Mouse (Mus musculus): ENCODE data around the gene Gm20403. TPM values are rescaled to one million over a fixed set of nuclear protein-coding genes. Genes with fewer than 3 reads are reported as not detected.
"Not testable (repeated sequence)": the region's sequence is repeated elsewhere in the genome, so short reads cannot be mapped to it uniquely, and the experiment has no call there.

Gene Gm20403
- polyA plus RNA-seq, 1 experiment from 2014 or later: not detected

DNA sequence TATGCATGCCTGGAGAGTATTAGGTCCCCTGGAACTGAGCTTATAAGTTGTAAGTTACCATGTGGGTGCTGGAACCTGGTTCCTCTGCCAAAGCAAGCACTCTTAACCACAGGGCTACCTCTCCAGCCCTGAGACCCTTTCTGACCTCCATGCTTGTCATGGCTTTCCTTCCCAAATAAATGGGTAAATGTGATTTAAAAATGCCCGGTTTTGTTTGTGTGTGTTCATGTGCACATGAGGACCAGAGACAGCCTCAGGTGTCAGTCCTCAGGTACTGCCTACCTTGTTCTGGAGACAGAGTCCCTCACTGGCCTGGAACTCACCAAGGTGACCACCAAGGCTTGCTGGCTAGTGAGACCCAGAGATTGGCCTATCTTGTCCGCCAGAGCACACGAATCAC, 18.1 kb upstream of the Gm20403 start:
- WGBS: 92% methylated on average over 3 of the region's 3 CpGs
- ATAC-seq (ENCODE audit: low FRiP score): no peak

DNA sequence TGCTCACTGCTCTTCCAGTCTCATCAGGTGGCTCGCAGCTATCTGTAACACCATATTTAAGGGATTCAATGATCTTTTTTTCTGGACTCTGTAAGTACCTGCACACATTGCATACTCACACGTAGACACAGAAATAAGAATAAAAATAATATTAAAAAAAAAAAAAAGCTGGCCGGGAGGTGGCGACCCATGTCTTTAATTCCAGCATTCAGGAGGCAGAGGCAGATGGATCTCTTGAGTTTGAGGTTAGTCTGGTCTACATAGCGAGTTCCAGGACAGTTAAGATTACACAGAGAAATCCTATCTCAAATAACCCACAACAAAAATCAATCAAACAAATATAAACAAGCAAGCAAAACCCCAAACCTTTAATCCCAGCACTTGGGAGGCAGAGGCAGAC, 17.5 kb upstream of the Gm20403 start:
- Histone ChIP-seq H3K4me3 (replicated peaks) (no peak overlapping the region), H3K9ac (replicated peaks) (no peak overlapping the region), H3K27me3 (replicated peaks) (no peaks in the 10 kb centered on the region), H3K27ac (replicated peaks) (no peak overlapping the region), H3K36me3 (no peaks in the 10 kb centered on the region), H3K4me1 (no peaks in the 10 kb centered on the region), H3K9me3 (replicated peaks) (no peaks in the 10 kb centered on the region), H3K4me2 (no peak overlapping the region)
- no peak for ATAC-seq (ENCODE audit: low FRiP score)
- 93% methylated on average over 5 of the region's 5 CpGs for WGBS

More for the DNA sequence above, 18.1 kb upstream of the Gm20403 start:
- Histone ChIP-seq H3K4me2 (no peak overlapping the region), H3K36me3 (no peaks in the 10 kb centered on the region), H3K27ac (replicated peaks) (no peak overlapping the region), H3K9ac (replicated peaks) (no peak overlapping the region), H3K4me1 (no peaks in the 10 kb centered on the region), H3K4me3 (replicated peaks) (no peak overlapping the region), H3K27me3 (replicated peaks) (no peaks in the 10 kb centered on the region), H3K9me3 (replicated peaks) (no peaks in the 10 kb centered on the region)

DNA sequence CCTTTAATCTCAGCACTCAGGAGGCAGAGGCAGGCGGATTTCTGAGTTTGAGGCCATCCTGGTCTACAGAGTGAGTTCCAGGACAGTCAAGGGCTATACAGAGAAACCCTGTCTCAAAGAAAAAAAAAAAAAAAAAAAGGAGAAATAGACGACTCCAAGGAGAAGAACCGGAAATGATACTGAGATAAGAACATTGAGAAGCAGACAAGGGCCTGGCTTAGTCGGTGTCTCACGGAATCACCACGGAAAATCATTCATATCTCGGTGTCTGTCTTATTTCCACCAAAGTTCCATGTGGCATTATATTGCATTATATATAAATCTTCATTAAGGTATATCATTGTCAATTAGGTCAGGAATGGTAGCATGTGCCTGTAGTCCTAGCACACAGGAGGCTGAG, 16.2 kb upstream of the Gm20403 start:
- not testable (repeated sequence) for H3K36me3 ChIP-seq; H3K4me3 ChIP-seq (replicated peaks); H3K4me2 ChIP-seq; ATAC-seq (ENCODE audit: low FRiP score); H3K9me3 ChIP-seq (replicated peaks); H3K4me1 ChIP-seq; H3K27ac ChIP-seq (replicated peaks); H3K9ac ChIP-seq (replicated peaks); H3K27me3 ChIP-seq (replicated peaks)
- WGBS: 90% methylated on average over 7 of the region's 7 CpGs

- Histone ChIP-seq H3K4me2 (no peak overlapping the region), H3K9me3 (replicated peaks) (no peaks in the 10 kb centered on the region), H3K9ac (replicated peaks) (no peak overlapping the region), H3K27ac (replicated peaks) (no peak overlapping the region), H3K36me3 (no peaks in the 10 kb centered on the region), H3K4me1 (no peaks in the 10 kb centered on the region), H3K27me3 (replicated peaks) (no peaks in the 10 kb centered on the region), H3K4me3 (replicated peaks) (no peak overlapping the region)
- WGBS: 90% methylated on average over 14 of the region's 14 CpGs
- no peak for ATAC-seq (ENCODE audit: low FRiP score)
Measured at GRCm38 (mm10) chr12:54999016-54999690, 12.8 kb upstream of the Gm20403 start.

GRCm38 (mm10) chr12:54998411-54998810, 12.1 kb upstream of the Gm20403 start:
- no peaks in the 10 kb centered on the region for H3K9me3 ChIP-seq (replicated peaks)
- ATAC-seq (ENCODE audit: low FRiP score): no peak
- H3K4me2 ChIP-seq: no peak overlapping the region
- H3K27ac ChIP-seq (replicated peaks): no peak overlapping the region
- no peak overlapping the region for H3K4me3 ChIP-seq (replicated peaks)
- no peaks in the 10 kb centered on the region for H3K27me3 ChIP-seq (replicated peaks)
- H3K4me1 ChIP-seq: no peaks in the 10 kb centered on the region
- WGBS: 86% methylated on average over 5 of the region's 5 CpGs
- H3K36me3 ChIP-seq: no peaks in the 10 kb centered on the region
- no peak overlapping the region for H3K9ac ChIP-seq (replicated peaks)

DNA sequence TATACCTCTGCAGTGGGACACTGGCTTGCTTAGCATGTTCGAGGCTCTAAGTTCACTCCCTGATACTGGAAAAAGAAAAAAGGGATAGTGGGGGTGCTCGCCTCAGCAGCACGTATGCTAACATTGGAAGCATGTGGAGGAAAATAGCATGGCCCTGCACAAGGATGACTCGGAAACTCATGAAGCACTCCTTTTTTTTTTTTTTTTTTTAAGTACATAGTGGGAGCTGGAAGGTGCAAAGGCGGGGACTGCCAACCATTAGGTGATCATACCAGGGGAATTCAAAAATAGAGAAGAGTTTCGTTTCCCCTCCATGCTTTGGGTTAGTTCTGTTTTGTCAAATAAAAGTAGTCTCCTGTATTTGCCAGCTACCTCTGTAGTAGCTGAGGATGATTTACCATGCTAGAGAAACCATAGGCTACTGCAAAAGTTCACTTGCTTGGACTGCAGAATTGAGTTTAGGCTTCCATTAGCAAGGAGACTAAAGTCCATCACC, 10.7 kb upstream of the Gm20403 start:
- Histone ChIP-seq H3K36me3 (no peaks in the 10 kb centered on the region), H3K27ac (replicated peaks) (no peak overlapping the region)
- WGBS: 91% methylated on average over 6 of the region's 6 CpGs

GRCm38 (mm10) chr12:54995965-54996364, 9.6 kb upstream of the Gm20403 start:
- Histone ChIP-seq H3K4me1 (no peaks in the 10 kb centered on the region), H3K9ac (replicated peaks) (no peak overlapping the region), H3K4me2 (no peak overlapping the region), H3K9me3 (replicated peaks) (no peaks in the 10 kb centered on the region), H3K27me3 (replicated peaks) (no peaks in the 10 kb centered on the region), H3K4me3 (replicated peaks) (no peak overlapping the region), H3K36me3 (no peaks in the 10 kb centered on the region), H3K27ac (replicated peaks) (no peak overlapping the region)
- ATAC-seq (ENCODE audit: low FRiP score): no peak
- WGBS: 87% methylated on average over 3 of the region's 3 CpGs

More for the DNA sequence above, 10.7 kb upstream of the Gm20403 start:
- Histone ChIP-seq H3K9me3 (replicated peaks) (no peaks in the 10 kb centered on the region), H3K4me3 (replicated peaks) (no peak overlapping the region), H3K4me1 (no peaks in the 10 kb centered on the region), H3K4me2 (no peak overlapping the region), H3K27me3 (replicated peaks) (no peaks in the 10 kb centered on the region), H3K9ac (replicated peaks) (no peak overlapping the region)
- ATAC-seq (ENCODE audit: low FRiP score): no peak

DNA sequence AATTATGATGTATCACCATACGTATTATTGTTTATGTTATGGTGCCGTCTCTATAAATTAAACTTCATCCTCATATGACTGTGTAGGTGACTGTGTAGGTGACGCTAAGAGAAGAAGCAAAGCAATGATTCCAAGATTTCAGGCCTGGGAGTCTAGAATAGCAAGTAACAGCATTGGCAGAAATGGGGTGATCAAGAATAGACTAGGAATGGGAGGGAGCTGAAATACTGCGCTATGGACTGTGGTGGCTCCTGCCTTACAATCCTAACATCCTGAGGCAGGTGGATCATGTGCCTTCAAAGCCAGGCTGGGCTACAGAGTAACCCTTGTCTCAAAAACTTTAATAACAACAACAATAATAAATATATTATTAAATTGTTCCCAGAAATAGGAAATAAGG, 8.1 kb upstream of the Gm20403 start:
- H3K9ac ChIP-seq (replicated peaks): no peak overlapping the region
- no peak overlapping the region for H3K4me2 ChIP-seq
- H3K27ac ChIP-seq (replicated peaks): no peak overlapping the region
- WGBS: 92% methylated on average over 4 of the region's 4 CpGs
- H3K27me3 ChIP-seq (replicated peaks): no peaks in the 10 kb centered on the region
- no peaks in the 10 kb centered on the region for H3K9me3 ChIP-seq (replicated peaks)
- ATAC-seq (ENCODE audit: low FRiP score): no peak
- no peaks in the 10 kb centered on the region for H3K4me1 ChIP-seq
- no peak overlapping the region for H3K4me3 ChIP-seq (replicated peaks)
- H3K36me3 ChIP-seq: no peaks in the 10 kb centered on the region

GRCm38 (mm10) chr12:54994068-54994386, 7.7 kb upstream of the Gm20403 start:
- Histone ChIP-seq H3K9ac (replicated peaks) (no peak overlapping the region), H3K4me2 (no peak overlapping the region), H3K36me3 (no peaks in the 10 kb centered on the region), H3K27me3 (replicated peaks) (no peaks in the 10 kb centered on the region), H3K4me1 (no peaks in the 10 kb centered on the region), H3K27ac (replicated peaks) (no peak overlapping the region), H3K9me3 (replicated peaks) (no peaks in the 10 kb centered on the region), H3K4me3 (replicated peaks) (no peak overlapping the region)
- WGBS: 82% methylated on average over 6 of the region's 6 CpGs
- no peak for ATAC-seq (ENCODE audit: low FRiP score)

- Histone ChIP-seq H3K36me3 (no peaks in the 10 kb centered on the region), H3K4me3 (replicated peaks) (no peak overlapping the region), H3K9ac (replicated peaks) (no peak overlapping the region), H3K27me3 (replicated peaks) (no peaks in the 10 kb centered on the region), H3K4me2 (no peak overlapping the region), H3K4me1 (no peaks in the 10 kb centered on the region), H3K9me3 (replicated peaks) (no peaks in the 10 kb centered on the region), H3K27ac (replicated peaks) (no peak overlapping the region)
- 69% methylated on average over 16 of the region's 16 CpGs for WGBS
- no peak for ATAC-seq (ENCODE audit: low FRiP score)
Measured at GRCm38 (mm10) chr12:54993246-54994067, 7.1 kb upstream of the Gm20403 start.

DNA sequence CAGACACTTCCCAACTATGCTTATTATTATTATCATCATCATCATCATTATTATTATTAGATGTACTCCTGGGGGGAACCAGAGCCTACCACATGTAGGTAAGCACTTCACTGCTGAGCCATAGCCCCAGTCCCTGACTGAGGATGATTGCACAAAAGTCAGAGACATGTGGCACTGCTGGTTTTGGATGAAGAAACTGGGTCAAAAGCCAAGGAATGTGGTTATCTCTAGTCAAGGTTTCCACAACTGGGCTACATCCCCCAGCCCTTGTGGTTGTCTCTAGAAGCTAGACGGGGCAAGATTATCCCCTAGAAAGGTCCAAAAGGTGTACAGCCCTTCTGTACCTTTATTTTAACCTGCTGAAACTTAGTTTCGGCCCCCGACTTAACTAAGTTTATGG, 6.5 kb upstream of the Gm20403 start:
- ATAC-seq (ENCODE audit: low FRiP score): no peak
- Histone ChIP-seq H3K4me1 (no peaks in the 10 kb centered on the region), H3K9ac (replicated peaks) (no peak overlapping the region), H3K27me3 (replicated peaks) (no peaks in the 10 kb centered on the region), H3K9me3 (replicated peaks) (no peaks in the 10 kb centered on the region), H3K27ac (replicated peaks) (no peak overlapping the region), H3K36me3 (no peaks in the 10 kb centered on the region), H3K4me3 (replicated peaks) (no peak overlapping the region), H3K4me2 (no peak overlapping the region)
- WGBS: 74% methylated on average over 3 of the region's 3 CpGs

DNA sequence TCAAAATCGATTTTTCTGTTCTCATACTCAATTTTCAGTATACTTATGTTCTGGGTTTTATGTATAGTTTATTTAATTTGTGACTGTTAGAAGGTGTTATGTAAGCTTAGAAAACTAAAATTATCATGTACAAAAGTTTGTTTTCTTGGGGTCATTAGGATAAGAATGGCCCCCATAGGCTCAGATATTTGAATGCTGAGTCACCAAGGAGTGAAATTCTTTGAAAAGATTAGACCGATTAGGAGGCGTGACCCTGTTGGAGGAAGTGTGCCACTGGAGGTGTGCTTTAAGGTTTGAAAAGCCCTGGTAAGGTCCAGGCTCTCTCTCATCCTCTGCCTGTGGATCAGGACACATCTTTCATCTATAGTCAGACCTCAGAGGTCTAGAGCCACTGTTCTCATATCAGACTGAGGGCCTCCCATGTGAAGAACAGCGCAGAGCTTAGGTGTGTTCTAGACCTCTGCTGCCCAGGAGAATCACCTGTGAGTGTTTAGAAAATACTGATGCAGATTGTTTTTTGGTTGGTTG, 2.1 kb upstream of the Gm20403 start:
- Histone ChIP-seq H3K4me2 (no peak overlapping the region), H3K4me1 (peaks cover 12% of the 10 kb centered on the region), H3K27ac (replicated peaks) (no peak overlapping the region), H3K27me3 (replicated peaks) (no peaks in the 10 kb centered on the region), H3K4me3 (replicated peaks) (no peak overlapping the region), H3K9ac (replicated peaks) (no peak overlapping the region), H3K36me3 (no peaks in the 10 kb centered on the region), H3K9me3 (replicated peaks) (no peaks in the 10 kb centered on the region)
- 89% methylated on average over 4 of the region's 4 CpGs for WGBS
- ATAC-seq (ENCODE audit: low FRiP score): no peak
